Mouse (Mus musculus): ENCODE data around the gene Mreg.

- TF ChIP-seq MAFK (IDR thresholded peaks at IDR 0.05; ENCODE audit: insufficient read depth, low read depth, low read length) = no peak
- TF ChIP-seq ZNF384 (IDR thresholded peaks at IDR 0.05; ENCODE audit: low read depth, low read length) = no peak
- no peak for TF ChIP-seq HCFC1 (IDR thresholded peaks at IDR 0.05; ENCODE audit: borderline replicate concordance, insufficient read depth, low read length)
These were observed 88.4 kb downstream of the Mreg start for GRCm38 (mm10) chr1:72123434-72124297.
